Mouse (Mus musculus) lung, postnatal 4 days (tissue): ENCODE results near the gene Rbm25.
"Not testable (repeated sequence)": the region's sequence is repeated elsewhere in the genome, so short reads cannot be mapped to it uniquely, and the experiment has no call there.

ENCODE experiments used
- DNase-seq, 2 experiments: peaks; one replicate each; pipeline ENCODE4 v3.0.0; 2021

Gene Rbm25

GRCm38 (mm10) chr12:83630936-83631335, at the start of gene Rbm25:
TSS of gene Rbm25 (plus strand) at chr12:83631236.
- not testable (repeated sequence) for DNase-seq

- DNase-seq: no peak
These were observed 48.9 kb upstream of the Rbm25 start for GRCm38 (mm10) chr12:83582106-83582505.

- no peak for DNase-seq
These were observed 48.3 kb upstream of the Rbm25 start for GRCm38 (mm10) chr12:83582747-83583146.

- no peak for DNase-seq
These were observed 44.4 kb upstream of the Rbm25 start for GRCm38 (mm10) chr12:83586628-83587027.

- DNase-seq: no peak
These were observed 39.1 kb upstream of the Rbm25 start for GRCm38 (mm10) chr12:83591754-83592501.

GRCm38 (mm10) chr12:83594454-83595040, 36.5 kb upstream of the Rbm25 start:
- no peak for DNase-seq

GRCm38 (mm10) chr12:83596191-83596954, 34.7 kb upstream of the Rbm25 start:
- no peak for DNase-seq

GRCm38 (mm10) chr12:83597025-83597501, 34.0 kb upstream of the Rbm25 start, which contains the start of gene Zfyve1:
TSS of gene Zfyve1 (minus strand) at chr12:83597222.
- DNase-seq: peak; percentile 95 to 97

- DNase-seq: no peak
These were observed 33.2 kb upstream of the Rbm25 start for GRCm38 (mm10) chr12:83597881-83598280.

GRCm38 (mm10) chr12:83602285-83602684, 28.8 kb upstream of the Rbm25 start:
- no peak for DNase-seq

GRCm38 (mm10) chr12:83606411-83606810, 24.6 kb upstream of the Rbm25 start:
- not testable (repeated sequence) for DNase-seq

GRCm38 (mm10) chr12:83617261-83617660, 13.8 kb upstream of the Rbm25 start:
- peak in 1 of 2 experiments; percentile 23 for DNase-seq

- DNase-seq: no peak
These were observed 12.1 kb upstream of the Rbm25 start for GRCm38 (mm10) chr12:83618981-83619380.

GRCm38 (mm10) chr12:83620694-83621093, 10.3 kb upstream of the Rbm25 start:
- not testable (repeated sequence) for DNase-seq

GRCm38 (mm10) chr12:83622031-83622755, 8.8 kb upstream of the Rbm25 start:
- no peak for DNase-seq

GRCm38 (mm10) chr12:83624321-83624720, 6.7 kb upstream of the Rbm25 start:
- DNase-seq: no peak

- DNase-seq: peak; percentile 96 to 98
These were observed 975 bp downstream of the Rbm25 start for GRCm38 (mm10) chr12:83631743-83632679.

- DNase-seq: peak; percentile 64 to 65
These were observed 1.6 kb downstream of the Rbm25 start for GRCm38 (mm10) chr12:83632680-83633025.

- no peak for DNase-seq
These were observed 2.8 kb downstream of the Rbm25 start for GRCm38 (mm10) chr12:83633807-83634206.

- no peak for DNase-seq
These were observed 10.2 kb downstream of the Rbm25 start for GRCm38 (mm10) chr12:83641233-83641632.

- DNase-seq: no peak
These were observed 12.1 kb downstream of the Rbm25 start for GRCm38 (mm10) chr12:83643116-83643515.

- DNase-seq: no peak
These were observed 19.3 kb downstream of the Rbm25 start for GRCm38 (mm10) chr12:83650346-83650745.
